Mouse (Mus musculus): ENCODE data around the gene Cwc15.

Gene Cwc15

DNA sequence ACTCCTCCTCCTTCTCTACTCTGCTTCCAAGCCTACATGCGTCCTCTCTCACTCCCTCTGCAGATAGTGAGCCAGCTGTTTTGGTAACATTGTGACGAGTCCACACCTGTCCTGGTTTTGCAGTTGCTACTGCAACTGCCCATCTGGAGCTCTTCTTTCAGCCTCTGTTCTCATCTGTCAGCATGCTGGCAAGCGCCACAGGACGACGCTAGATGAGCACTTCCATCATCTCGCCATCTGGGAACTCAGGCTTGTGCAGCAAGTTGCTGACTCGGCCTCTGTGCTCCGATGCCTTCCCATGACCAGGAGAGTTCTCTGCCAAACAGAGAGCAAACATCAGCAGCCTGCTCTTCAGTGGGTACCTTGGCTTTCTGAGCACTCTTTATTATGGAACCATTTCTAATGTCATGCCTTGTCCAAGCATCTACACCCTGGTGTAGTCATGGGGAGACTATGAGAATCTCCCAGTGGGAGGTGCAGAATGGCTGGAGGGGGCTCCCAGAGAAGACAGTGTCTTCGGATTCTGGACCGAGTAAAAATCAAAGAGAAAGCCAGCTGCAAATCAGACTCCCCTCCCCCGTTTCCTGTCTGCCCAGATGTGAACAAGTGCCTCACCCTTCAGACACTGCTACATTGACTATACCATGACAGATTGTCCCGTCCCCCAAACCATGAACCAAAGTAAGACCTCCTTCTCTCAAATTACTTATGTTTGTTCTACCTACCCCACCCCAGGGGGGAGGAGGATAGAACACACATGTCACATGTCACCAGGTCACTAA lies 47.4 kb downstream of the Cwc15 start:
- no peak for DNase-seq (ENCODE audit: low read depth, low spot score)

- no peak for DNase-seq (ENCODE audit: low read depth, low spot score)
Observed at GRCm38 (mm10) chr9:14548366-14548761, 47.9 kb downstream of the Cwc15 start.

- no peak for DNase-seq (ENCODE audit: low read depth, low spot score)
Observed at GRCm38 (mm10) chr9:14558332-14558731, 57.9 kb downstream of the Cwc15 start.

GRCm38 (mm10) chr9:14559430-14559829 lies 59.0 kb downstream of the Cwc15 start:
- DNase-seq (ENCODE audit: low read depth, low spot score) = no peak

DNA sequence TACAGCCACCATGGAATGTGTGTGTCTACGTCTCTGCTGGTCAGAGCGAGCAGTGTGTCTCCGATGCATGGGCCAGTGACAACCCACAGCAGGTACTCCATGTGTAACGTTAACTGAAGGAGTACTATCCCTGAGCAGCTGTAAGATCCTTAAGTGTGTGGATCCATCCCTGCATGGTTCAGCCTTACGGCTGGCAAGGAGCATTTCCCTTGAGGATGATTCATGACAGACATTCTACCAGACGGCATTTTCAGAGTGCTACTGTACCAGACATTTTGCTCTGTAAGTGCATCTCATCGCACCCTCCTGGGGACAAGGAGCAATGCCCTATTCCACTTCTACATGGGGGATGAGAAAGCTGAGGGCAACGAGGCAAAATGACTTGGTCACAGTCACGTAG lies 59.6 kb downstream of the Cwc15 start:
- no peak for DNase-seq (ENCODE audit: low read depth, low spot score)

Data from retina, postnatal 7 days (tissue).